Mouse (Mus musculus) adrenal gland, postnatal 36 days (tissue): ENCODE data around the gene Nkd2. TPM values are rescaled to one million over a fixed set of nuclear protein-coding genes. Genes with fewer than 3 reads are reported as not detected.
A peak's percentile ranks its signal among the peaks of the same experiment; 100 is the strongest.

Experiments
- DNase-seq, 2 experiments: peaks; one replicate each; pipeline ENCODE4 v3.0.0; 2021; ENCODE audit warnings: mixed read lengths in 1 of 2
- long read RNA-seq, 2 experiments: library from polyadenylated mRNA; stranded (forward); transcript quantifications; one replicate each; pipeline ENCODE4 v2.0.0; 2021; ENCODE audit warnings: borderline sequencing depth in 2 of 2
- total RNA-seq, 2 experiments: library from RNA; stranded (reverse); gene quantifications; 2 replicates each; pipeline ENCODE4 v1.2.3; 2021

Nkd2 gene
- total RNA-seq: 1 to 10 TPM; 1.3 to 1.9 TPM
- long read RNA-seq, experiment 1, full-length matches to known transcripts: 2 of 4 reads
- long read RNA-seq, experiment 1, partial matches to known transcripts: 0 of 4 reads
- long read RNA-seq, experiment 1, other reads (novel, unspliced or antisense): 2 of 4 reads
- long read RNA-seq, experiment 2, full-length matches to known transcripts: 1 of 1 reads
- long read RNA-seq, experiment 2, partial matches to known transcripts: 0 of 1 reads
- long read RNA-seq, experiment 2, other reads (novel, unspliced or antisense): 0 of 1 reads

- DNase-seq: peak; percentile 90 to 92
These were observed at the start of gene Nkd2 for GRCm38 (mm10) chr13:73847465-73847836. Gene Nkd2 (minus strand): TSS chr13:73847631.

- peak; percentile 12 to 23 for DNase-seq
These were observed 45.2 kb upstream of the Nkd2 start for GRCm38 (mm10) chr13:73892493-73893178.

- DNase-seq: no peak
These were observed 40.0 kb upstream of the Nkd2 start for GRCm38 (mm10) chr13:73887415-73887874.

- DNase-seq: no peak
These were observed 39.2 kb upstream of the Nkd2 start for GRCm38 (mm10) chr13:73886601-73887000.

GRCm38 (mm10) chr13:73886066-73886465 lies 38.6 kb upstream of the Nkd2 start:
- peak; percentile 31 to 43 for DNase-seq

GRCm38 (mm10) chr13:73885656-73886055 lies 38.2 kb upstream of the Nkd2 start:
- peak; percentile 15 to 55 for DNase-seq

- DNase-seq: peak; percentile 8 to 23
These were observed 33.9 kb upstream of the Nkd2 start for GRCm38 (mm10) chr13:73881347-73881746.

- peak; percentile 61 to 78 for DNase-seq
These were observed 32.4 kb upstream of the Nkd2 start for GRCm38 (mm10) chr13:73879824-73880223.

- DNase-seq: no peak
These were observed 24.7 kb upstream of the Nkd2 start for GRCm38 (mm10) chr13:73872159-73872558.

- peak; percentile 12 to 32 for DNase-seq
These were observed 604 bp downstream of the Nkd2 start for GRCm38 (mm10) chr13:73846589-73847464.

- DNase-seq: no peak
These were observed 4.7 kb downstream of the Nkd2 start for GRCm38 (mm10) chr13:73842696-73843095.

- DNase-seq: no peak
These were observed 7.7 kb downstream of the Nkd2 start for GRCm38 (mm10) chr13:73839740-73840139.

- no peak for DNase-seq
These were observed 8.3 kb downstream of the Nkd2 start for GRCm38 (mm10) chr13:73839137-73839548.

GRCm38 (mm10) chr13:73837708-73838107 lies 9.7 kb downstream of the Nkd2 start:
- DNase-seq: no peak

- no peak for DNase-seq
These were observed 10.9 kb downstream of the Nkd2 start for GRCm38 (mm10) chr13:73836491-73836890.

GRCm38 (mm10) chr13:73835791-73836190 lies 11.6 kb downstream of the Nkd2 start:
- DNase-seq: peak in 1 of 2 experiments; percentile 20

- no peak for DNase-seq
These were observed 13.6 kb downstream of the Nkd2 start for GRCm38 (mm10) chr13:73833809-73834208.

- DNase-seq: peak; percentile 64 to 69
These were observed 15.9 kb downstream of the Nkd2 start for GRCm38 (mm10) chr13:73831486-73831885.

- no peak for DNase-seq
These were observed 20.2 kb downstream of the Nkd2 start for GRCm38 (mm10) chr13:73827243-73827642.

- no peak for DNase-seq
These were observed 23.7 kb downstream of the Nkd2 start for GRCm38 (mm10) chr13:73823711-73824110.

- peak; percentile 73 to 84 for DNase-seq
These were observed 25.1 kb downstream of the Nkd2 start for GRCm38 (mm10) chr13:73822187-73822800.

GRCm38 (mm10) chr13:73821251-73821650 lies 26.2 kb downstream of the Nkd2 start:
- no peak for DNase-seq
